Mouse (Mus musculus) limb, embryonic 12.5 days (tissue): ENCODE results near the gene Park7. TPM values are rescaled to one million over a fixed set of nuclear protein-coding genes. Genes with fewer than 3 reads are reported as not detected.

Experiments used
- ATAC-seq: fragments of 200-750 bp; cut with Nextera tagmentation; 2 replicates; pipeline ENCODE4 v1.8.0; 2017; ENCODE audit warnings: low read depth, moderate TSS enrichment; ENCODE audit not compliant: insufficient number of reproducible peaks, insufficient read depth, low FRiP score, low TSS enrichment
- H3K27ac ChIP-seq: fragments of 300-500 bp; sonication (generic); 2 replicates; pipeline ENCODE4 v1.5.1; 2016; ENCODE audit warnings: mild to moderate bottlenecking, moderate library complexity
- H3K27me3 ChIP-seq: fragments of 300-500 bp; sonication (generic); 2 replicates; pipeline ENCODE4 v1.6.1; 2016; ENCODE audit warnings: mild to moderate bottlenecking, moderate library complexity
- H3K36me3 ChIP-seq: fragments of 300-500 bp; sonication (generic); 2 replicates; pipeline ENCODE4 v1.6.1; 2016; ENCODE audit warnings: mild to moderate bottlenecking, moderate library complexity
- H3K4me1 ChIP-seq: fragments of 300-500 bp; sonication (generic); replicated peaks from 2 replicates; pipeline ENCODE4 v1.6.1; 2016
- H3K4me2 ChIP-seq: fragments of 300-500 bp; sonication (generic); 2 replicates; pipeline ENCODE4 v1.6.1; 2016; ENCODE audit warnings: mild to moderate bottlenecking, moderate library complexity
- H3K4me3 ChIP-seq: fragments of 300-500 bp; sonication (generic); replicated peaks from 2 replicates; pipeline ENCODE4 v1.5.1; 2016; ENCODE audit warnings: mild to moderate bottlenecking
- H3K9ac ChIP-seq: fragments of 300-500 bp; sonication (generic); replicated peaks from 2 replicates; pipeline ENCODE4 v1.6.1; 2016; ENCODE audit warnings: mild to moderate bottlenecking, moderate library complexity
- H3K9me3 ChIP-seq: fragments of 300-500 bp; sonication (generic); 2 replicates; pipeline ENCODE4 v1.6.1; 2016; ENCODE audit warnings: mild to moderate bottlenecking, moderate library complexity
- WGBS: fragments of 180-500 bp; shearing (Covaris S2); methylation state at CpG from one replicate; pipeline ENCODE4 v1.1.7; 2016; 5-methylcytosine and 5-hydroxymethylcytosine counted together
- polyA plus RNA-seq: library from polyadenylated mRNA; unstranded; fragments of >200 nt; fragmentation: Nextera tagmentation; extraction: Ambion mirVana; gene quantifications from 2 replicates; pipeline ENCODE4 v1.2.1, GENCODE M21; 2016

Gene Park7
- polyA plus RNA-seq, 1 experiment from 2014 or later, result 447 TPM

- Histone ChIP-seq H3K36me3 (peaks cover 32% of the 10 kb centered on the region), H3K27me3 (no peaks in the 10 kb centered on the region), H3K9me3 (no peaks in the 10 kb centered on the region), H3K4me3 (no peak overlapping the region), H3K4me2 (no peak overlapping the region), H3K27ac (no peak overlapping the region), H3K9ac (no peak overlapping the region), H3K4me1 (peaks cover 12% of the 10 kb centered on the region)
- 63% methylated on average over 8 of the region's 8 CpGs for WGBS
- ATAC-seq, result no peak
Observed at GRCm38 (mm10) chr4:150862626-150863375, 51.4 kb downstream of the Park7 start.

- H3K4me1 ChIP-seq, result peaks cover 21% of the 10 kb centered on the region
- WGBS, result 82% methylated on average over 2 of the region's 2 CpGs
Observed at GRCm38 (mm10) chr4:150861161-150861560, 53.1 kb downstream of the Park7 start.

GRCm38 (mm10) chr4:150860526-150860925, 53.7 kb downstream of the Park7 start:
- no peaks in the 10 kb centered on the region for H3K9me3 ChIP-seq
- no peak overlapping the region for H3K4me3 ChIP-seq
- no peaks in the 10 kb centered on the region for H3K27me3 ChIP-seq
- no peak for ATAC-seq
- 85% methylated on average over 4 of the region's 4 CpGs for WGBS
- no peak overlapping the region for H3K4me2 ChIP-seq
- H3K4me1 ChIP-seq, result peaks cover 21% of the 10 kb centered on the region
- H3K27ac ChIP-seq, result no peak overlapping the region
- 0 out of 2 replicates have a peak, but pooled peaks cover 9% of the 10 kb centered on the region for H3K36me3 ChIP-seq
- no peak overlapping the region for H3K9ac ChIP-seq

More at GRCm38 (mm10) chr4:150861161-150861560, 53.1 kb downstream of the Park7 start:
- no peak overlapping the region for H3K27ac ChIP-seq
- H3K36me3 ChIP-seq, result peaks cover 15% of the 10 kb centered on the region
- H3K9me3 ChIP-seq, result no peaks in the 10 kb centered on the region
- H3K9ac ChIP-seq, result no peak overlapping the region
- H3K4me3 ChIP-seq, result no peak overlapping the region
- no peak overlapping the region for H3K4me2 ChIP-seq
- no peaks in the 10 kb centered on the region for H3K27me3 ChIP-seq
- no peak for ATAC-seq

GRCm38 (mm10) chr4:150855346-150855745, 58.9 kb downstream of the Park7 start:
- Histone ChIP-seq H3K27me3 (no peaks in the 10 kb centered on the region), H3K27ac (peak overlapping the region; percentile 99), H3K4me1 (peaks cover 21% of the 10 kb centered on the region), H3K9me3 (no peaks in the 10 kb centered on the region), H3K4me2 (peak overlapping the region; percentile 69), H3K4me3 (peak overlapping the region; percentile 89), H3K9ac (peak overlapping the region; percentile 98), H3K36me3 (0 out of 2 replicates have a peak, but pooled peaks cover 3% of the 10 kb centered on the region)
- under 1% methylated on average over 43 of the region's 43 CpGs for WGBS
- ATAC-seq, result no peak; the same call in 1 of the 2 replicates

GRCm38 (mm10) chr4:150854839-150855246, 59.4 kb downstream of the Park7 start:
- H3K4me1 ChIP-seq, result peaks cover 22% of the 10 kb centered on the region
- no peaks in the 10 kb centered on the region for H3K9me3 ChIP-seq
- peak; percentile 96 for ATAC-seq
- 0% methylated on average over 59 of the region's 59 CpGs for WGBS
- H3K4me2 ChIP-seq, result peak overlapping the region; percentile 69
- H3K27ac ChIP-seq, result peak overlapping the region; percentile 99
- H3K9ac ChIP-seq, result peak overlapping the region; percentile 98
- peak overlapping the region; percentile 89 for H3K4me3 ChIP-seq
- H3K36me3 ChIP-seq, result 0 out of 2 replicates have a peak, but pooled peaks cover 3% of the 10 kb centered on the region
- H3K27me3 ChIP-seq, result no peaks in the 10 kb centered on the region

GRCm38 (mm10) chr4:150853680-150854461, 60.4 kb downstream of the Park7 start, which contains the start of gene Errfi1:
Errfi1 (plus strand) TSS chr4:150853919.
- 0 out of 2 replicates have a peak, but pooled peaks have one; percentile 8 for ATAC-seq

GRCm38 (mm10) chr4:150852479-150852878, 61.8 kb downstream of the Park7 start:
- H3K9me3 ChIP-seq, result no peaks in the 10 kb centered on the region
- no peaks in the 10 kb centered on the region for H3K27me3 ChIP-seq
- H3K9ac ChIP-seq, result no peak overlapping the region
- H3K36me3 ChIP-seq, result no peaks in the 10 kb centered on the region
- WGBS, result 76% methylated on average over 4 of the region's 4 CpGs
- no peak overlapping the region for H3K4me3 ChIP-seq
- H3K27ac ChIP-seq, result no peak overlapping the region
- H3K4me2 ChIP-seq, result no peak overlapping the region
- ATAC-seq, result no peak
- H3K4me1 ChIP-seq, result peaks cover 32% of the 10 kb centered on the region

More at GRCm38 (mm10) chr4:150853680-150854461, 60.4 kb downstream of the Park7 start, which contains the start of gene Errfi1:
- no peaks in the 10 kb centered on the region for H3K36me3 ChIP-seq
- H3K9ac ChIP-seq, result peak within 1 kb of the TSS; percentile 98; the same call in 1 of the 2 replicates
- no peaks in the 10 kb centered on the region for H3K9me3 ChIP-seq
- peak within 1 kb of the TSS; percentile 99; the same call in 1 of the 2 replicates for H3K27ac ChIP-seq
- peak within 1 kb of the TSS; percentile 89 for H3K4me3 ChIP-seq
- no peaks in the 10 kb centered on the region for H3K27me3 ChIP-seq
- H3K4me2 ChIP-seq, result peak within 1 kb of the TSS; percentile 69
- WGBS, result 43% methylated on average over 13 of the region's 13 CpGs
- peaks cover 29% of the 10 kb centered on the region for H3K4me1 ChIP-seq

- Histone ChIP-seq H3K36me3 (no peaks in the 10 kb centered on the region), H3K4me2 (no peak overlapping the region), H3K9ac (no peak overlapping the region), H3K9me3 (no peaks in the 10 kb centered on the region), H3K27me3 (no peaks in the 10 kb centered on the region), H3K27ac (no peak overlapping the region), H3K4me1 (peaks cover 30% of the 10 kb centered on the region), H3K4me3 (no peak overlapping the region)
- WGBS, result 66% methylated on average over 8 of the region's 8 CpGs
- no peak for ATAC-seq
Observed at GRCm38 (mm10) chr4:150852045-150852444, 62.2 kb downstream of the Park7 start.

GRCm38 (mm10) chr4:150850893-150851292, 63.3 kb downstream of the Park7 start:
- Histone ChIP-seq H3K27ac (no peak overlapping the region), H3K9me3 (no peaks in the 10 kb centered on the region), H3K4me2 (no peak overlapping the region), H3K4me3 (no peak overlapping the region), H3K36me3 (no peaks in the 10 kb centered on the region), H3K27me3 (no peaks in the 10 kb centered on the region), H3K4me1 (peaks cover 22% of the 10 kb centered on the region), H3K9ac (no peak overlapping the region)
- no peak for ATAC-seq
- 86% methylated on average over 4 of the region's 4 CpGs for WGBS

GRCm38 (mm10) chr4:150849964-150850363, 64.3 kb downstream of the Park7 start:
- Histone ChIP-seq H3K4me1 (peaks cover 22% of the 10 kb centered on the region), H3K4me2 (no peak overlapping the region), H3K9me3 (no peaks in the 10 kb centered on the region), H3K36me3 (no peaks in the 10 kb centered on the region), H3K27me3 (no peaks in the 10 kb centered on the region), H3K9ac (no peak overlapping the region), H3K4me3 (no peak overlapping the region), H3K27ac (no peak overlapping the region)
- whole genome bisulfite sequencing, result 60% methylated on average over 10 of the region's 10 CpGs
- no peak for ATAC-seq
